Mouse (Mus musculus) embryonic fibroblast, embryonic 13.5 days (primary cell): ENCODE results near the gene Ptges3. TPM values are rescaled to one million over a fixed set of nuclear protein-coding genes. Genes with fewer than 3 reads are reported as not detected.
"Not testable (repeated sequence)": the region's sequence is repeated elsewhere in the genome, so short reads cannot be mapped to it uniquely, and the experiment has no call there.

ENCODE experiments used
- H3K27ac ChIP-seq: 2 replicates; pipeline ENCODE4 v1.5.1; 2012; ENCODE audit warnings: low read length, control low read depth, inconsistent platforms; ENCODE audit not compliant: insufficient read depth
- H3K4me1 ChIP-seq: 2 replicates; pipeline ENCODE4 v1.6.1; 2011; ENCODE audit warnings: low read length; ENCODE audit not compliant: control insufficient read depth, insufficient read depth
- H3K4me3 ChIP-seq: 2 replicates; pipeline ENCODE4 v1.5.1; 2011; ENCODE audit warnings: mild to moderate bottlenecking, control low read depth, low read length; ENCODE audit not compliant: insufficient read depth
- CTCF ChIP-seq: IDR thresholded peaks from 2 replicates; pipeline ENCODE4 v1.5.1; 2011; ENCODE audit warnings: mild to moderate bottlenecking, control low read depth, low read length, moderate library complexity, borderline replicate concordance; ENCODE audit not compliant: insufficient read depth
- POLR2A ChIP-seq: IDR thresholded peaks from 2 replicates; pipeline ENCODE4 v1.6.1; 2011; ENCODE audit warnings: low read depth, mild to moderate bottlenecking, control low read depth, low read length, moderate library complexity
- polyA plus RNA-seq: library from polyadenylated mRNA; stranded (reverse); fragments of >200 nt; gene quantifications from 2 replicates; pipeline ENCODE4 v1.2.4, GENCODE M21; 2011; ENCODE audit warnings: low read depth; ENCODE audit not compliant: missing spikeins, insufficient read length

Ptges3 gene
- polyA plus RNA-seq, 1 experiment: 308 TPM

DNA sequence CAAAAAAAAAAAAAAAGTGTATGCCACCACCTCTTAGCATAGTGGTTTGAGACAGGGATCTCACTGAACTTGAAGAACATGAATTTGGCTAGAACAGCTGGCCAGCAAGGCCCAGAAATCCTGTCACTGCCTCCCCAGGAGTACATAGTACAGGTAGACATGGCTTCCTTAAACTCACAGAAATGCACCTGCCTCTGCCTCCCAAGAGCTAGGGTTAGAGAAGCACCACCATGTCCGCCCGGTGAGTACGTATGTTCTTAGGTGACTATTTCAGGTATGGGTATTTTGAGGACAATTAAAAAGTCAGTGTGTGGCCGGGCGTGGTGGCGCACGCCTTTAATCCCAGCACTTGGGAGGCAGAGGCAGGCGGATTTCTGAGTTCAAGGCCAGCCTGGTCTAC, 5.8 kb upstream of the Ptges3 start:
- Histone ChIP-seq H3K4me1 (no peaks in the 10 kb centered on the region), H3K27ac (no peak overlapping the region), H3K4me3 (no peak overlapping the region)
- TF ChIP-seq POLR2A (no peak), CTCF (no peak)

DNA sequence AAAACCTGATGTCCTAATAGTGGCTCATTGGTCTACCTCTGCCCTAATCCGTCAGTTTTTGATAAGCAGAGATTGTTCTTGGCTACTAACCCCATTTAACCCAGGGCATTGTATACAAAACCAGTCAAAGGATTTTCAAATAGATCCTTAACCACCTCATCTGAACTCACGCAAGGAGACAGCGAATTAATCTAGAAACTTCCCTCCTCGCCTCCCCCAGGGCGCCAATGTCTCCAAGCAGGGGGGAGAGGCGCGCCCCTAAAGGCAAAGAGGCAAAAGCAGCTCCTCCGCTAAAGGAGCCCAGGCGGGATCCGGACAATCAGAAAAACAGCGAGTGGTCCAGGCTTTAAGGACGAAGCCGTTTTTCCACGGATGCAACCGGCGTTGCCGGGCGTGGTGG, 570 bp upstream of the Ptges3 start:
- TF ChIP-seq CTCF (no peak), POLR2A (no peak)

GRCm38 (mm10) chr10:128059207-128059981, 640 bp downstream of the Ptges3 start:
- TF ChIP-seq CTCF (no peak), POLR2A (no peak)
- H3K27ac ChIP-seq: peak overlapping the region; percentile 87
- peaks cover 8% of the 10 kb centered on the region for H3K4me1 ChIP-seq
- peak overlapping the region; percentile 82 for H3K4me3 ChIP-seq

More for the DNA sequence above, 570 bp upstream of the Ptges3 start:
- H3K4me3 ChIP-seq: peak overlapping the region; percentile 84
- H3K4me1 ChIP-seq: peaks cover 3% of the 10 kb centered on the region
- H3K27ac ChIP-seq: peak overlapping the region; percentile 98

DNA sequence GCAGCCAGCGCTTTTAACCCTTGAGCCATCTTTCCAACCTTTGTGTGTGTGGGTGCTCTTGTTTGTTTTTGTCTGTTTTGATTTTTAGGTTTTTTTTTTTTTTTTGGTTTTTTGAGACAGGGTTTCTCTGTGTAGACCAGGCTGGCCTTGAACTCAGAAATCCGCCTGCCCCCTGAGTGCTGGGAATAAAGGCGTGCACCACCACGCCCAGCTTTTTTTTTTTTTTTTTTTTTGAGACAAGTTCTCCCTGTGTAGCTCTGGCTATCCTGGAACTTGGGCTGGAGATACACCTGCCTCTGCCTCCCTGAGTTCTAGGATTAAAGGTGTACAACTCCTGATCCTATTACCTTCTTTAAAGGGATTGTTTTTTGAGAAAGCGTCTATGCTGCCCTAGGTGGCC, 2.4 kb downstream of the Ptges3 start:
- TF ChIP-seq POLR2A (no peak), CTCF (no peak)
- H3K27ac ChIP-seq: no peak overlapping the region
- H3K4me1 ChIP-seq: peaks cover 8% of the 10 kb centered on the region
- peak overlapping the region; percentile 82 for H3K4me3 ChIP-seq

DNA sequence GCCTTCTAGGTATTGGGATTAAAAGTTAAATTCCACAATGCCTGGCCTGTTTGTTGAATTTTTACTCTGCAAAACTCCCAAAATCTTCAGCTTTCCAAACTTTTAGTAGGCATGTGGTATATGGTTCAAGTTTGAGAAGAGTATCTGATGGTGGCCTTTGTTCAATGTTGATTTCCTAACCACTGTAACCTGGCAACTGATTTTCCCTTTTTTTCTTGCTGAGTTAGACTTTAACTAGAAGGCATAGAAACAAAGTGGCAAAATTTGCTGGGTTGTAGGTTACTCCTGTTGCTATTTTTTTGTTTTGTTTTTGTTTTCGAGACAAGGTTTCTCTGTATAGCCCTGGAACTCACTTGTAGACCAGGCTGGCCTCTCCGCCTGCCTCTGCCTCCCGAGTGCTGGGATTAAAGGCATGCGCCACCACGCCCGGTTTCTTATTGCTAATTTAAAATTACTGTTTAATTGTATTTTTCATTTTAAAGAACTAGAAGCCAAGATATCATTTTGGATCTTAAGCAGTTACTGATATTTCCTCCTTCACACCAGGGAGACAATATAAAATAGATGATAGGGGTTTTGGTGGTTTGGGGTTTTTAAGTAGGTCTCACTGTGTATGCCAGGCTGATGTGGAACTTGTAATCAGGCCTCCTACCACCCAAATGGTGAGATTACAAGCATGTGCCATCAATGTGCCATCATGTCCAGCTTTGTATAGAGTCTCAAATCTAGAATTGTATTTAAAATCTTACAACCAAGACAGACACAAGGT, 3.7 kb downstream of the Ptges3 start:
- no peak for TF ChIP-seq CTCF
- TF ChIP-seq POLR2A: no peak
- Histone ChIP-seq H3K27ac (no peak overlapping the region), H3K4me3 (no peak overlapping the region), H3K4me1 (peaks cover 8% of the 10 kb centered on the region)

DNA sequence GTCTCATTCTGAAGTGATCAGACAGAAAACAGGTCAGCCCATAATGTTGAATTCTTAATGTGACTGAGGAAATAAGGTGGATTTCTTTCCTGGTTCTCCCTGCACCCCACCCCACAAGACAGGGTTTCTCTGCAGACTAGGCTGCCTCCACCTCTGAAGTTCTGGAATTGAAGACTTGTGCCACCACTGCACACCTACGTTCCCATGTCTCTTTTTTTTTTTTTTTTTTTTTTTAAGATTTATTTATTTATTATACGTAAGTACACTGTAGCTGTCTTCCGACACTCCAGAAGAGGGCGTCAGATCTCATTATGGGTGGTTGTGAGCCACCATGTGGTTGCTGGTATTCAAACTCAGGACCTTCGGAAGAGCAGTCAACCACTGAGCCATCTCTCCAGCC, 7.3 kb downstream of the Ptges3 start:
- H3K27ac ChIP-seq: no peak overlapping the region
- TF ChIP-seq POLR2A (no peak), CTCF (no peak)
- no peak overlapping the region for H3K4me3 ChIP-seq
- peaks cover 8% of the 10 kb centered on the region for H3K4me1 ChIP-seq

DNA sequence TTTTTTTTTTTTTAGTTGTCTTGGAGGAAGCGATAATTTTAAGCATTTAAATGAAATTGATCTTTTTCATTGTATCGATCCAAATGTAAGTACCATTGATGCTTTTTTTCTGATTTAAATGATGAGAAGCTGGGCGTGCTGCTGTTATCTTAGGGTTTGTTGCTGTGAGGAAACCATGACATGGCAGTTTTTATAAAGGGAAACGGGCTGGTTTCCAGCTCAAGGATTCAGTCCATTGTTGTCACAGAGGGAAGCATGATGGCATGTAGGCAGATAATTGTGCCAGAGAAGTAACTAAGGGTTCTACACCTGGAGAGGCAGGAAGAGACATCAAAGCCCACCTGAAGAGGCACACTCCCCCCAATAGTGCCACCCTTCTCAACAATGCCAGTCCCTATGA, 10.4 kb downstream of the Ptges3 start:
- no peaks in the 10 kb centered on the region; the same call in 1 of the 2 replicates for H3K4me1 ChIP-seq

GRCm38 (mm10) chr10:128070432-128070831, 11.7 kb downstream of the Ptges3 start:
- not testable (repeated sequence) for H3K4me3 ChIP-seq, H3K27ac ChIP-seq, H3K4me1 ChIP-seq

More for the DNA sequence above, 10.4 kb downstream of the Ptges3 start:
- Histone ChIP-seq H3K4me3 (no peak overlapping the region), H3K27ac (no peak overlapping the region)
- TF ChIP-seq POLR2A (no peak), CTCF (no peak)

GRCm38 (mm10) chr10:128078269-128078668, 19.5 kb downstream of the Ptges3 start:
- H3K4me1 ChIP-seq, H3K4me3 ChIP-seq, H3K27ac ChIP-seq: not testable (repeated sequence)

- Histone ChIP-seq H3K4me3 (no peak overlapping the region), H3K4me1 (peaks cover 2% of the 10 kb centered on the region; the same call in 1 of the 2 replicates), H3K27ac (no peak overlapping the region)
- TF ChIP-seq POLR2A (no peak), CTCF (no peak)
Observed at GRCm38 (mm10) chr10:128080496-128080895, 21.7 kb downstream of the Ptges3 start.
